Mouse (Mus musculus) lung, postnatal 0 days (tissue): ENCODE measurements around the gene Dbr1.

Experiments
- CTCF ChIP-seq: IDR thresholded peaks from 2 replicates; pipeline ENCODE4 v1.5.1; 2016; ENCODE audit warnings: antibody characterized with exemption, mild to moderate bottlenecking
- EP300 ChIP-seq: IDR thresholded peaks from 2 replicates; pipeline ENCODE4 v1.6.1; 2016; ENCODE audit warnings: antibody characterized with exemption, mild to moderate bottlenecking, control low read depth

DNA sequence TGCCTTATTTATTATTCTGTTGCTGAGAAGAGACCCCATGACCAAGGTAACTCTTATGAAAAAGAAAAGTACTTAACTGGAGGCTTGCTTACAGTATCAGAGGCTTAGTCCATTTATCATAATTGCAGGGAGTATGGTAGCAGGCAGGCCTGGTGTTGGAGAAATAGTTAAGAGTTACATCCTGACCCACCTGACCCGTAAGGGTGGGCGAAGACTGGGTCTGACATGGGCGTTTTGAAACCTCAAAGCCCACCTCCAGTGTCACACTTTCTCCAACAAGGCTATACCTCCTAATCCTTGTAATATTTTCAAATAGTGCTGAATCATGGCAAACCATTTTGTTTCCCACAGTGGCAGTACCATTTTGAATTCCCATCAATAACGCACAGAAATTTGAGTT is 53.0 kb downstream of the Dbr1 start:
- TF ChIP-seq CTCF (no peak), EP300 (no peak)
